Comparison of ENCODE assay signal across 9 mouse cellular contexts in genomic region chr4:150238433-150239086, GRCm38 (mm10). TPM values are rescaled to one million over a fixed set of nuclear protein-coding genes. Genes with fewer than 3 reads are reported as not detected.
DNase-seq lines count a peak whose midpoint lies in the region; ATAC-seq and TF ChIP-seq lines count a peak whose summit lies in the region.
"Had no signal": no experiment of that assay in that cellular context is flagged by ENCODE, and none has a peak within 500 bp of the region (broad histone marks: within the 10 kb centered on the region; RNA-seq: fewer than 3 reads in every experiment).

No protein-coding gene starts in this region.

- peak overlapping the region; percentile 79 for H3K4me2 ChIP-seq in neural tube, embryonic 15.5 days

- H3K27me3 ChIP-seq in E14TG2a.4 (ENCODE audit: insufficient read depth, low read length) = no peaks in the 10 kb centered on the region
- no peaks in the 10 kb centered on the region for H3K27me3 ChIP-seq in heart, adult 2 months (ENCODE audit: control insufficient read depth, insufficient read depth, low read length)
- no peaks in the 10 kb centered on the region for H3K27me3 ChIP-seq in neural tube, embryonic 15.5 days (replicated peaks)

- H3K4me3 ChIP-seq in E14TG2a.4 (replicated peaks; ENCODE audit: low read length) = peak overlapping the region; percentile 100
- peak overlapping the region; percentile 91 for H3K4me3 ChIP-seq in heart, adult 2 months
- peak overlapping the region; percentile 85 for H3K4me3 ChIP-seq in neural tube, embryonic 15.5 days (replicated peaks)

- peaks cover 62% of the 10 kb centered on the region for H3K36me3 ChIP-seq in E14TG2a.4 (ENCODE audit: insufficient read depth, low read length)
- peaks cover 26% of the 10 kb centered on the region for H3K36me3 ChIP-seq in heart, adult 2 months (ENCODE audit: control insufficient read depth, insufficient read depth, low read length)
- H3K36me3 ChIP-seq in neural tube, embryonic 15.5 days = peaks cover 28% of the 10 kb centered on the region

- H3K27ac ChIP-seq in heart, adult 2 months = peak overlapping the region; percentile 99
- H3K27ac ChIP-seq in neural tube, embryonic 15.5 days (replicated peaks) = peak overlapping the region; percentile 99; the same call in 1 of the 2 replicates

- TF ChIP-seq POLR2A in heart, adult 2 months (IDR thresholded peaks at IDR 0.05; ENCODE audit: insufficient read depth, low read depth, low read length) = no peak

- no peak for TF ChIP-seq EP300 in heart, adult 2 months (IDR thresholded peaks at IDR 0.05; ENCODE audit: insufficient read depth, low read depth, low read length)

- ATAC-seq in neural tube, embryonic 15.5 days (ENCODE audit: low FRiP score) = no peak

- intact Hi-C loops in heart, adult 2 months (cut with DNase I) = loop anchor here (10.0 kb wide), 1 partner anchor 214 kb away; no protein-coding TSS in a partner anchor

- peak; percentile 49 for DNase-seq in adrenal gland, adult 2 months
- DNase-seq in adrenal gland, postnatal 14 days = no peak
- peak in 1 of 2 experiments; percentile 53 for DNase-seq in heart, adult 2 months
- DNase-seq in kidney, postnatal 25 days = peak; percentile 31 to 70
- DNase-seq in right cerebral cortex, postnatal 10 days (ENCODE audit: low spot score in 2 of 2) = no peak
- no peak for DNase-seq in gastrocnemius, postnatal 25 days

- peaks cover 59% of the 10 kb centered on the region for H3K4me1 ChIP-seq in E14TG2a.4 (replicated peaks; ENCODE audit: low read depth, low read length)
- peaks cover 15% of the 10 kb centered on the region for H3K4me1 ChIP-seq in heart, adult 2 months (ENCODE audit: control insufficient read depth, insufficient read depth, low read length)
- peaks cover 70% of the 10 kb centered on the region for H3K4me1 ChIP-seq in neural tube, embryonic 15.5 days

- H3K79me2 ChIP-seq in heart, adult 2 months (replicated peaks; ENCODE audit: control insufficient read depth, insufficient read depth, low read length) = no peaks in the 10 kb centered on the region; the same call in 1 of the 2 replicates

- H3K9me3 ChIP-seq in E14TG2a.4 (ENCODE audit: low read length) = no peaks in the 10 kb centered on the region
- H3K9me3 ChIP-seq in neural tube, embryonic 15.5 days (replicated peaks) = no peaks in the 10 kb centered on the region

- 16% methylated on average over 3 of the region's 3 CpGs for WGBS in heart, adult 2 months
- 6% methylated on average over 3 of the region's 3 CpGs for WGBS in neural tube, embryonic 15.5 days

- no peak for TF ChIP-seq CTCF in E14TG2a.4 (conservative IDR thresholded peaks at IDR 0.05; ENCODE audit: low read length)
- no peak for TF ChIP-seq CTCF in heart, adult 2 months (IDR thresholded peaks at IDR 0.05)

- no peak overlapping the region; the same call in 1 of the 2 replicates for H3K9ac ChIP-seq in heart, adult 2 months (ENCODE audit: low read depth, low read length)
- H3K9ac ChIP-seq in neural tube, embryonic 15.5 days (replicated peaks) = peak overlapping the region; percentile 86

RNA-seq across cellular contexts. Expression of gene Eno1, which starts 2.0 kb away (rescaled TPM):
- total RNA-seq in adrenal gland, adult 2 months (2021) = 100 to 1,000 TPM; 381 to 501 TPM
- 425 and 428 TPM in 2 replicates for polyA plus RNA-seq in adrenal gland, adult 2 months (2012; rRNA removed)
- total RNA-seq in adrenal gland, postnatal 14 days (2021) = 426 and 444 TPM in 2 replicates
- total RNA-seq in heart, adult 2 months (2021) = 100 to 1,000 TPM; 111 to 113 TPM
- polyA plus RNA-seq in heart, adult 2 months (2012; rRNA removed) = 179 and 246 TPM in 2 replicates
- polyA plus RNA-seq in neural tube, embryonic 15.5 days (2015; fragmentation: Nextera tagmentation; extraction: Ambion mirVana) = 1,173 and 1,202 TPM in 2 replicates
- total RNA-seq in gastrocnemius, postnatal 25 days (2021) = 100 to 1,000 TPM; 112 to 141 TPM

RNA-seq across cellular contexts. Expression of gene Car6, which starts 37.4 kb away (rescaled TPM):
- 1 to 10 TPM in 1 of 2 experiments, under 1 TPM in 1; 0.31 to 2.5 TPM for total RNA-seq in adrenal gland, adult 2 months (2021)
- polyA plus RNA-seq in adrenal gland, adult 2 months (2012; rRNA removed) = not detected in 2 replicates
- 0.44 TPM in 1 of 2 replicates, not detected in the other for total RNA-seq in adrenal gland, postnatal 14 days (2021)
- total RNA-seq in heart, adult 2 months (2021) = not detected
- not detected in 2 replicates for polyA plus RNA-seq in heart, adult 2 months (2012; rRNA removed)
- not detected in 2 replicates for polyA plus RNA-seq in neural tube, embryonic 15.5 days (2015; fragmentation: Nextera tagmentation; extraction: Ambion mirVana)
- total RNA-seq in gastrocnemius, postnatal 25 days (2021) = not detected
- total RNA-seq: hematopoietic stem cell, adult 5-6 weeks had no signal

RNA-seq across cellular contexts. Expression of gene Rere, which starts 42.9 kb away (rescaled TPM):
- 100 to 1,000 TPM; 104 to 105 TPM for total RNA-seq in adrenal gland, adult 2 months (2021)
- 81.0 and 112 TPM in 2 replicates for polyA plus RNA-seq in adrenal gland, adult 2 months (2012; rRNA removed)
- 108 and 131 TPM in 2 replicates for total RNA-seq in adrenal gland, postnatal 14 days (2021)
- 10 to 100 TPM; 39.0 to 46.4 TPM for total RNA-seq in heart, adult 2 months (2021)
- 16.2 and 19.3 TPM in 2 replicates for polyA plus RNA-seq in heart, adult 2 months (2012; rRNA removed)
- polyA plus RNA-seq in neural tube, embryonic 15.5 days (2015; fragmentation: Nextera tagmentation; extraction: Ambion mirVana) = 31.8 and 34.6 TPM in 2 replicates
- 10 to 100 TPM; 51.0 to 56.4 TPM for total RNA-seq in gastrocnemius, postnatal 25 days (2021)

Comparison
In these comparisons a context has a peak if more than half of its experiments do, and no peak if none do; other contexts are left out.
1. DNase-seq: peak in adrenal gland, adult 2 months (single experiment) and kidney, postnatal 25 days (2 of 2); none in adrenal gland, postnatal 14 days (single experiment), right cerebral cortex, postnatal 10 days (0 of 2) and gastrocnemius, postnatal 25 days (single experiment).
2. Peak in every context shown above with its lines, with median percentiles within 50 percentile points of each other: H3K4me3 ChIP-seq.